Mouse (Mus musculus): ENCODE measurements at regions not wholly inside any gene's neighbourhood (a gene's known extent, or its start where the extent isn't known, plus 50 kb on each side); places are given as distances from the start of the nearest gene placed in this dataset.

- DNase-seq (ENCODE audit: extremely low spot score in 1 of 2, low spot score in 2 of 2), result no peak
- intact Hi-C loops (cut with DNase I), result no loop called here
Observed at GRCm38 (mm10) chr12:44796847-44797246, 277.7 kb downstream of the Stxbp6 start.

GRCm38 (mm10) chr12:44750743-44751142 lies 323.8 kb downstream of the Stxbp6 start:
- intact Hi-C loops (cut with DNase I), result no loop called here
- DNase-seq (ENCODE audit: extremely low spot score in 1 of 2, low spot score in 2 of 2), result no peak

GRCm38 (mm10) chr12:44726767-44727166 lies 347.7 kb downstream of the Stxbp6 start:
- peak in 1 of 2 experiments; percentile 11 for DNase-seq (ENCODE audit: extremely low spot score in 1 of 2, low spot score in 2 of 2)
- intact Hi-C loops (cut with DNase I), result no loop called here
